Comparison of ENCODE assay signal across 24 mouse cellular contexts in genomic region chr4:65642611-65643010, GRCm38 (mm10). TPM values are rescaled to one million over a fixed set of nuclear protein-coding genes. Genes with fewer than 3 reads are reported as not detected.
A peak's percentile ranks its signal among the peaks of the same experiment; 100 is the strongest.
DNase-seq lines count a peak whose midpoint lies in the region; ATAC-seq lines count a peak whose summit lies in the region.
"Had no signal": no experiment of that assay in that cellular context is flagged by ENCODE, and none has a peak within 500 bp of the region (broad histone marks: within the 10 kb centered on the region; RNA-seq: fewer than 3 reads in every experiment).

No protein-coding gene starts in this region.

- WGBS in kidney, embryonic 15.5 days, result 14% methylated on average over 5 of the region's 5 CpGs
- 19% methylated on average over 5 of the region's 5 CpGs for WGBS in neural tube, embryonic 11.5 days
- WGBS in neural tube, embryonic 13.5 days, result 11% methylated on average over 5 of the region's 5 CpGs

- no peak for DNase-seq in kidney, postnatal 4 days
- DNase-seq in neural tube, embryonic 11.5 days (ENCODE audit: low spot score), result no peak
- no peak for DNase-seq in neural tube, embryonic 10.5 days (ENCODE audit: extremely low spot score, low spot score)
- DNase-seq in cerebellum, adult 8-10 months, result no peak
- DNase-seq: adrenal gland, postnatal 25 days; B cell, adult 2 months; cerebellum, adult 11-12 months; cerebellum, postnatal 14 days; gastrocnemius, postnatal 14 days; heart, postnatal 14 days; kidney, postnatal 25 days; liver, embryonic 13.5 days; lung, adult 18-20 months; lung, postnatal 14 days; thymus, adult 2 months; thymus, postnatal 36 days had no signal

- H3K27me3 ChIP-seq in kidney, embryonic 15.5 days, result no peaks in the 10 kb centered on the region
- H3K27me3 ChIP-seq in neural tube, embryonic 11.5 days (ENCODE audit: control insufficient read depth, insufficient read depth, low read length), result no peaks in the 10 kb centered on the region
- H3K27me3 ChIP-seq in neural tube, embryonic 13.5 days, result peaks cover 19% of the 10 kb centered on the region
- H3K27me3 ChIP-seq: forebrain, embryonic 13.5 days; limb, embryonic 15.5 days; liver, embryonic 13.5 days; midbrain, embryonic 15.5 days had no signal

- H3K27ac ChIP-seq in kidney, embryonic 15.5 days, result no peak overlapping the region
- no peak overlapping the region for H3K27ac ChIP-seq in neural tube, embryonic 11.5 days (ENCODE audit: low read depth, low read length)
- H3K27ac ChIP-seq in neural tube, embryonic 13.5 days (replicated peaks), result peak overlapping the region; percentile 64; the same call in 1 of the 2 replicates
- H3K27ac ChIP-seq: forebrain, embryonic 13.5 days; layer of hippocampus, adult 2 months; limb, embryonic 15.5 days; liver, embryonic 13.5 days; midbrain, embryonic 10.5 days; midbrain, embryonic 15.5 days had no signal

- no peak overlapping the region for H3K4me3 ChIP-seq in kidney, embryonic 15.5 days (replicated peaks)
- no peak overlapping the region for H3K4me3 ChIP-seq in neural tube, embryonic 11.5 days (ENCODE audit: low read depth, low read length)
- H3K4me3 ChIP-seq in neural tube, embryonic 13.5 days, result no peak overlapping the region
- H3K4me3 ChIP-seq: forebrain, embryonic 13.5 days; layer of hippocampus, adult 2 months; limb, embryonic 15.5 days; liver, embryonic 13.5 days; midbrain, embryonic 10.5 days; midbrain, embryonic 15.5 days had no signal

- no peak overlapping the region for H3K4me2 ChIP-seq in kidney, embryonic 15.5 days
- no peak overlapping the region for H3K4me2 ChIP-seq in neural tube, embryonic 11.5 days (ENCODE audit: low read depth)
- no peak overlapping the region for H3K4me2 ChIP-seq in neural tube, embryonic 13.5 days
- H3K4me2 ChIP-seq: forebrain, embryonic 13.5 days; limb, embryonic 15.5 days; liver, embryonic 13.5 days; midbrain, embryonic 15.5 days had no signal

- no peaks in the 10 kb centered on the region for H3K9me3 ChIP-seq in kidney, embryonic 15.5 days (replicated peaks)
- H3K9me3 ChIP-seq in neural tube, embryonic 11.5 days (ENCODE audit: control insufficient read depth, low read length), result no peaks in the 10 kb centered on the region
- no peaks in the 10 kb centered on the region for H3K9me3 ChIP-seq in neural tube, embryonic 13.5 days
- H3K9me3 ChIP-seq: forebrain, embryonic 13.5 days; limb, embryonic 15.5 days; liver, embryonic 13.5 days; midbrain, embryonic 10.5 days; midbrain, embryonic 15.5 days had no signal

- H3K4me1 ChIP-seq in kidney, embryonic 15.5 days, result 0 out of 2 replicates have a peak, but pooled peaks cover 4% of the 10 kb centered on the region
- no peaks in the 10 kb centered on the region for H3K4me1 ChIP-seq in neural tube, embryonic 11.5 days (ENCODE audit: control insufficient read depth, insufficient read depth, low read length)
- peaks cover 8% of the 10 kb centered on the region for H3K4me1 ChIP-seq in neural tube, embryonic 13.5 days (replicated peaks)
- H3K4me1 ChIP-seq: forebrain, embryonic 13.5 days; limb, embryonic 15.5 days; liver, embryonic 13.5 days; midbrain, embryonic 10.5 days; midbrain, embryonic 15.5 days had no signal

- peak; percentile 49 for ATAC-seq in kidney, embryonic 15.5 days (replicated peaks; ENCODE audit: low FRiP score)
- ATAC-seq in neural tube, embryonic 11.5 days (ENCODE audit: insufficient read depth, low FRiP score, low TSS enrichment), result peak; percentile 78
- peak; percentile 83 for ATAC-seq in neural tube, embryonic 13.5 days (ENCODE audit: low read depth)
- ATAC-seq: forebrain, embryonic 13.5 days; intestine, postnatal 0 days; midbrain, embryonic 15.5 days had no signal

- H3K9ac ChIP-seq in kidney, embryonic 15.5 days, result no peak overlapping the region
- H3K9ac ChIP-seq in neural tube, embryonic 11.5 days (ENCODE audit: low read length), result no peak overlapping the region
- H3K9ac ChIP-seq in neural tube, embryonic 13.5 days, result no peak overlapping the region
- H3K9ac ChIP-seq: forebrain, embryonic 13.5 days; limb, embryonic 15.5 days; liver, embryonic 13.5 days; midbrain, embryonic 15.5 days had no signal

- H3K36me3 ChIP-seq in kidney, embryonic 15.5 days, result no peaks in the 10 kb centered on the region
- no peaks in the 10 kb centered on the region for H3K36me3 ChIP-seq in neural tube, embryonic 11.5 days (ENCODE audit: control insufficient read depth, insufficient read depth, low read length)
- H3K36me3 ChIP-seq in neural tube, embryonic 13.5 days, result no peaks in the 10 kb centered on the region
- H3K36me3 ChIP-seq: limb, embryonic 15.5 days; liver, embryonic 13.5 days; midbrain, embryonic 10.5 days; midbrain, embryonic 15.5 days had no signal

RNA-seq across cellular contexts. Expression of gene Trim32, which starts 37.8 kb away (rescaled TPM):
- polyA plus RNA-seq in kidney, embryonic 15.5 days (2015; fragmentation: Nextera tagmentation; extraction: Ambion mirVana), result 51.9 and 54.9 TPM in 2 replicates
- 75.4 and 76.9 TPM in 2 replicates for polyA plus RNA-seq in neural tube, embryonic 11.5 days (2014; fragmentation: Nextera tagmentation; extraction: Ambion mirVana)
- 136 and 143 TPM in 2 replicates for polyA plus RNA-seq in neural tube, embryonic 13.5 days (2015; fragmentation: Nextera tagmentation; extraction: Ambion mirVana)
